ENCODE assay signal across 8 mouse cellular contexts in the genomic region with DNA sequence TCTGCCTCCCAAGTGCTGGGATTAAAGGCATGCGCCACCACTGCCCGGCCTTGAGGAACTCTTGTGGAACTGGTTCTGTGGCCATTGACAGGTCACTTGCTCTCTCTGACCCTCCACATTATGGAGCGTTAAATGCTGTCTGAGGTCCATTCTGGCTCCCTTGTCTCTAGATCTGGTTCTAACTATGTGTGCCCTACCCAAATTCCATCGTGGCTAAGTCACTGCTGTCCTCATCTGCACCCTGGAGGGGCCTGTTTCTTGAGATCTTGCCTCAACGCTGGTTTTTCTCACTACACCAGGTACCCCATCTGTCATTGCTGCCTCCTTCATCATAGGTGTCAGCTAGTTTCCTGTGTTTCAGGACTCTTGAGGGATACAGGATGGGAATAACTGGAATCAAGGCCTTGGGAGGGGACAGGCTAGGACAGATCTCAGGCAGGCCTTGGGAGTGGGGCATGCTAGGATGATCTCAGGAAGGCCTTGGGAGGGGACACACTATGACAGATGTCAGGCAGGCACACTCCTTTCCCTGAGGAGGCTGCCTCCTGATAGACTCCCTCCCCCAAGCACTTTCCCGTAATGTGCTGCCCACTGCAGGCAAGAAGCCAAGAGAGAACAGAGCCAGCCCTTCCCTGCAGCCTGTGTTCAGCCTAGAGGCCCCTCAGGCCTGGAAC. TPM values are rescaled to one million over a fixed set of nuclear protein-coding genes. Genes with fewer than 3 reads are reported as not detected.
A peak's percentile ranks its signal among the peaks of the same experiment; 100 is the strongest.
DNase-seq lines count a peak whose midpoint lies in the region; ATAC-seq and TF ChIP-seq lines count a peak whose summit lies in the region.

No protein-coding gene starts in this region.

- H3K4me3 ChIP-seq in neural tube, embryonic 11.5 days (ENCODE audit: low read depth, low read length), result no peak overlapping the region
- H3K4me3 ChIP-seq in forebrain, embryonic 13.5 days, result no peak overlapping the region
- no peak overlapping the region for H3K4me3 ChIP-seq in kidney, adult 2 months (ENCODE audit: insufficient read depth, low read depth, low read length)
- no peak overlapping the region for H3K4me3 ChIP-seq in neural tube, embryonic 13.5 days

- H3K4me2 ChIP-seq in neural tube, embryonic 11.5 days (ENCODE audit: low read depth), result no peak overlapping the region
- H3K4me2 ChIP-seq in forebrain, embryonic 13.5 days, result no peak overlapping the region
- no peak overlapping the region for H3K4me2 ChIP-seq in neural tube, embryonic 13.5 days

- peaks cover 12% of the 10 kb centered on the region for H3K4me1 ChIP-seq in neural tube, embryonic 11.5 days (ENCODE audit: control insufficient read depth, insufficient read depth, low read length)
- peaks cover 20% of the 10 kb centered on the region for H3K4me1 ChIP-seq in forebrain, embryonic 13.5 days
- no peaks in the 10 kb centered on the region for H3K4me1 ChIP-seq in kidney, adult 2 months (ENCODE audit: control insufficient read depth, insufficient read depth, low read length)
- peaks cover 27% of the 10 kb centered on the region for H3K4me1 ChIP-seq in neural tube, embryonic 13.5 days (replicated peaks)

- ATAC-seq in neural tube, embryonic 11.5 days (ENCODE audit: insufficient read depth, low FRiP score, low TSS enrichment), result no peak
- 0 out of 2 replicates have a peak, but pooled peaks have one; percentile 27 for ATAC-seq in forebrain, embryonic 13.5 days
- ATAC-seq in neural tube, embryonic 13.5 days (ENCODE audit: low read depth), result peak; percentile 73
- ATAC-seq in monocyte, adult 5-6 weeks (replicated peaks; ENCODE audit: insufficient number of reproducible peaks, low FRiP score, low TSS enrichment, poor library complexity, severe bottlenecking), result no peak

- H3K27me3 ChIP-seq in neural tube, embryonic 11.5 days (ENCODE audit: control insufficient read depth, insufficient read depth, low read length), result no peaks in the 10 kb centered on the region
- no peaks in the 10 kb centered on the region for H3K27me3 ChIP-seq in forebrain, embryonic 13.5 days
- no peaks in the 10 kb centered on the region for H3K27me3 ChIP-seq in kidney, adult 2 months (replicated peaks; ENCODE audit: control insufficient read depth, insufficient read depth, low read length)
- H3K27me3 ChIP-seq in neural tube, embryonic 13.5 days, result no peaks in the 10 kb centered on the region

- H3K27ac ChIP-seq in neural tube, embryonic 11.5 days (ENCODE audit: low read depth, low read length), result 0 out of 2 replicates have a peak overlapping the region, but pooled peaks have one; percentile 15
- peak overlapping the region; percentile 57 for H3K27ac ChIP-seq in forebrain, embryonic 13.5 days
- H3K27ac ChIP-seq in kidney, adult 2 months (ENCODE audit: insufficient read depth, low read depth, low read length), result peak overlapping the region; percentile 21; the same call in 1 of the 2 replicates
- H3K27ac ChIP-seq in neural tube, embryonic 13.5 days (replicated peaks), result peak overlapping the region; percentile 75

- no peaks in the 10 kb centered on the region for H3K9me3 ChIP-seq in neural tube, embryonic 11.5 days (ENCODE audit: control insufficient read depth, low read length)
- H3K9me3 ChIP-seq in forebrain, embryonic 13.5 days (replicated peaks), result no peaks in the 10 kb centered on the region
- no peaks in the 10 kb centered on the region for H3K9me3 ChIP-seq in neural tube, embryonic 13.5 days

- no peak for TF ChIP-seq POLR2A in kidney, adult 2 months (IDR thresholded peaks at IDR 0.05; ENCODE audit: low read depth, low read length)

- H3K9ac ChIP-seq in neural tube, embryonic 11.5 days (ENCODE audit: low read length), result no peak overlapping the region
- H3K9ac ChIP-seq in forebrain, embryonic 13.5 days, result 0 out of 2 replicates have a peak overlapping the region, but pooled peaks have one; percentile 17
- peak overlapping the region; percentile 43; the same call in 1 of the 2 replicates for H3K9ac ChIP-seq in neural tube, embryonic 13.5 days

- TF ChIP-seq CTCF in kidney, adult 2 months (conservative IDR thresholded peaks at IDR 0.05; ENCODE audit: insufficient read depth, insufficient read length, low read depth, low read length), result no peak

- WGBS in neural tube, embryonic 11.5 days, result 76% methylated on average over 6 of the region's 6 CpGs
- 74% methylated on average over 6 of the region's 6 CpGs for WGBS in forebrain, embryonic 13.5 days
- WGBS in kidney, adult 2 months, result 37% methylated on average over 6 of the region's 6 CpGs
- 67% methylated on average over 6 of the region's 6 CpGs for WGBS in neural tube, embryonic 13.5 days

- no peak for DNase-seq in neural tube, embryonic 11.5 days (ENCODE audit: low spot score)
- no peak for DNase-seq in neural tube, embryonic 10.5 days (ENCODE audit: extremely low spot score, low spot score)
- peak; percentile 55 for DNase-seq in kidney, adult 2 months
- DNase-seq in frontal cortex, postnatal 36 days (ENCODE audit: low spot score in 2 of 2), result no peak
- DNase-seq in cerebellum, adult 9-11 months, result no peak

- no peaks in the 10 kb centered on the region for H3K36me3 ChIP-seq in neural tube, embryonic 11.5 days (ENCODE audit: control insufficient read depth, insufficient read depth, low read length)
- peaks cover 6% of the 10 kb centered on the region for H3K36me3 ChIP-seq in forebrain, embryonic 13.5 days (ENCODE audit: poor library complexity, severe bottlenecking)
- H3K36me3 ChIP-seq in kidney, adult 2 months (ENCODE audit: control insufficient read depth, insufficient read depth, low read length), result no peaks in the 10 kb centered on the region
- 0 out of 2 replicates have a peak, but pooled peaks cover 3% of the 10 kb centered on the region for H3K36me3 ChIP-seq in neural tube, embryonic 13.5 days

RNA-seq across cellular contexts. Expression of gene Slc9a1, which starts 37.7 kb away (rescaled TPM):
- 6.9 TPM in 2 replicates for polyA plus RNA-seq in neural tube, embryonic 11.5 days (2014; fragmentation: Nextera tagmentation; extraction: Ambion mirVana)
- 5.6 and 7.3 TPM in 2 replicates for polyA plus RNA-seq in forebrain, embryonic 13.5 days (2015; fragmentation: Nextera tagmentation; extraction: Ambion mirVana)
- 30.1 and 32.3 TPM in 2 replicates for polyA plus RNA-seq in kidney, adult 2 months (2012; rRNA removed)
- polyA plus RNA-seq in neural tube, embryonic 13.5 days (2015; fragmentation: Nextera tagmentation; extraction: Ambion mirVana), result 7.0 and 7.1 TPM in 2 replicates
- total RNA-seq in monocyte, adult 5-6 weeks (2017), result 7.0 to 24.9 TPM (median 10.2 TPM) in 3 replicates

RNA-seq across cellular contexts. Expression of gene Wdtc1, which starts 54.0 kb away (rescaled TPM):
- polyA plus RNA-seq in neural tube, embryonic 11.5 days (2014; fragmentation: Nextera tagmentation; extraction: Ambion mirVana), result 26.4 and 27.0 TPM in 2 replicates
- 14.0 and 16.9 TPM in 2 replicates for polyA plus RNA-seq in forebrain, embryonic 13.5 days (2015; fragmentation: Nextera tagmentation; extraction: Ambion mirVana)
- polyA plus RNA-seq in kidney, adult 2 months (2012; rRNA removed), result 64.1 and 64.4 TPM in 2 replicates
- 21.9 and 24.3 TPM in 2 replicates for polyA plus RNA-seq in neural tube, embryonic 13.5 days (2015; fragmentation: Nextera tagmentation; extraction: Ambion mirVana)
- total RNA-seq in monocyte, adult 5-6 weeks (2017), result 10.9 to 11.7 TPM (median 11.3 TPM) in 3 replicates

Comparison
In these comparisons a context has a peak if more than half of its experiments do, and no peak if none do; other contexts are left out.
1. ATAC-seq: peak in forebrain, embryonic 13.5 days (single experiment) and neural tube, embryonic 13.5 days (single experiment); none in neural tube, embryonic 11.5 days (single experiment) and monocyte, adult 5-6 weeks (single experiment).
2. H3K27ac ChIP-seq: peak in every context shown above with its lines; median percentile 75 in neural tube, embryonic 13.5 days; 57 in forebrain, embryonic 13.5 days; 21 in kidney, adult 2 months; 15 in neural tube, embryonic 11.5 days.